ENCODE assay signal across 8 mouse cellular contexts in genomic region chr17:71003112-71003511, GRCm38 (mm10). TPM values are rescaled to one million over a fixed set of nuclear protein-coding genes. Genes with fewer than 3 reads are reported as not detected.
DNase-seq lines count a peak whose midpoint lies in the region; ATAC-seq and TF ChIP-seq lines count a peak whose summit lies in the region.

No protein-coding gene starts in this region.

- no peak for TF ChIP-seq EP300 in ES-Bruce4 (IDR thresholded peaks at IDR 0.05; ENCODE audit: insufficient read depth, low read depth, low read length)
- TF ChIP-seq EP300 in liver, postnatal 0 days (IDR thresholded peaks at IDR 0.05; ENCODE audit: low read depth), result no peak

- H3K36me3 ChIP-seq in heart, embryonic 12.5 days, result no peaks in the 10 kb centered on the region
- H3K36me3 ChIP-seq in ES-Bruce4 (ENCODE audit: control insufficient read depth, insufficient read depth, low read length, poor library complexity, severe bottlenecking), result 0 out of 2 replicates have a peak, but pooled peaks cover 4% of the 10 kb centered on the region
- no peaks in the 10 kb centered on the region for H3K36me3 ChIP-seq in hindbrain, embryonic 10.5 days
- H3K36me3 ChIP-seq in liver, postnatal 0 days (replicated peaks; ENCODE audit: insufficient read depth, low read length), result no peaks in the 10 kb centered on the region

- H3K4me3 ChIP-seq in heart, embryonic 12.5 days, result peak overlapping the region; percentile 98; the same call in 1 of the 2 replicates
- no peak overlapping the region for H3K4me3 ChIP-seq in ES-Bruce4 (ENCODE audit: low read depth, low read length)
- peak overlapping the region; percentile 93 for H3K4me3 ChIP-seq in hindbrain, embryonic 10.5 days
- H3K4me3 ChIP-seq in liver, postnatal 0 days (ENCODE audit: low read depth, low read length), result peak overlapping the region; percentile 83

- peak overlapping the region; percentile 66 for H3K4me2 ChIP-seq in heart, embryonic 12.5 days
- peak overlapping the region; percentile 85 for H3K4me2 ChIP-seq in liver, postnatal 0 days (ENCODE audit: low read depth, low read length)

- TF ChIP-seq POLR2A in ES-Bruce4 (IDR thresholded peaks at IDR 0.05; ENCODE audit: insufficient read depth, low read length), result no peak

- 41% methylated on average over 4 of the region's 4 CpGs for WGBS in heart, embryonic 12.5 days
- WGBS in hindbrain, embryonic 10.5 days, result 62% methylated on average over 4 of the region's 4 CpGs
- 59% methylated on average over 4 of the region's 4 CpGs for WGBS in liver, postnatal 0 days (ENCODE audit: insufficient replicate concordance)

- no peak for ATAC-seq in heart, embryonic 12.5 days (ENCODE audit: insufficient number of reproducible peaks, low FRiP score)
- ATAC-seq in liver, postnatal 0 days, result no peak
- ATAC-seq in activated CD4-positive, CD25-positive, alpha-beta regulatory T cell, adult 4 months, result no peak

- H3K9me3 ChIP-seq in heart, embryonic 12.5 days (replicated peaks), result no peaks in the 10 kb centered on the region
- H3K9me3 ChIP-seq in ES-Bruce4 (replicated peaks; ENCODE audit: control insufficient read depth, insufficient read depth, low read length, poor library complexity, severe bottlenecking), result no peaks in the 10 kb centered on the region
- H3K9me3 ChIP-seq in hindbrain, embryonic 10.5 days, result no peaks in the 10 kb centered on the region
- no peaks in the 10 kb centered on the region for H3K9me3 ChIP-seq in liver, postnatal 0 days (ENCODE audit: low read length)

- peak overlapping the region; percentile 100 for H3K27ac ChIP-seq in heart, embryonic 12.5 days (ENCODE audit: poor library complexity, severe bottlenecking)
- no peak overlapping the region for H3K27ac ChIP-seq in ES-Bruce4 (ENCODE audit: insufficient read depth, low read length)
- H3K27ac ChIP-seq in hindbrain, embryonic 10.5 days, result peak overlapping the region; percentile 98
- H3K27ac ChIP-seq in liver, postnatal 0 days (ENCODE audit: low read depth), result peak overlapping the region; percentile 99

- H3K27me3 ChIP-seq in heart, embryonic 12.5 days (replicated peaks), result no peaks in the 10 kb centered on the region
- H3K27me3 ChIP-seq in ES-Bruce4 (ENCODE audit: control insufficient read depth, insufficient read depth, low read length, poor library complexity, severe bottlenecking), result no peaks in the 10 kb centered on the region
- no peaks in the 10 kb centered on the region for H3K27me3 ChIP-seq in hindbrain, embryonic 10.5 days (ENCODE audit: insufficient read depth, poor library complexity, severe bottlenecking)
- H3K27me3 ChIP-seq in liver, postnatal 0 days (ENCODE audit: insufficient read depth, low read length), result no peaks in the 10 kb centered on the region

- no peak for DNase-seq in heart, adult 18-20 months
- no peak for DNase-seq in hindbrain, embryonic 10.5 days (ENCODE audit: low spot score)
- DNase-seq in liver, postnatal 0 days, result no peak
- no peak for DNase-seq in ovary, postnatal 14 days (ENCODE audit: low spot score)
- DNase-seq in cerebellum, adult 11-12 months, result no peak

- TF ChIP-seq CTCF in ES-Bruce4 (IDR thresholded peaks at IDR 0.05; ENCODE audit: low read depth, low read length), result no peak
- TF ChIP-seq CTCF in liver, postnatal 0 days (IDR thresholded peaks at IDR 0.05; ENCODE audit: low read depth), result no peak

- H3K9ac ChIP-seq in heart, embryonic 12.5 days, result peak overlapping the region; percentile 99
- peak overlapping the region; percentile 99 for H3K9ac ChIP-seq in ES-Bruce4 (ENCODE audit: low read depth, poor library complexity, severe bottlenecking)
- peak overlapping the region; percentile 95 for H3K9ac ChIP-seq in liver, postnatal 0 days (replicated peaks)

- peaks cover 34% of the 10 kb centered on the region for H3K4me1 ChIP-seq in heart, embryonic 12.5 days (replicated peaks)
- H3K4me1 ChIP-seq in ES-Bruce4 (ENCODE audit: control insufficient read depth, insufficient read depth, low read length), result peaks cover 2% of the 10 kb centered on the region
- H3K4me1 ChIP-seq in hindbrain, embryonic 10.5 days (replicated peaks), result peaks cover 26% of the 10 kb centered on the region
- H3K4me1 ChIP-seq in liver, postnatal 0 days (ENCODE audit: insufficient read depth), result peaks cover 28% of the 10 kb centered on the region

RNA-seq across cellular contexts. Expression of gene Myl12a, which starts 0.4 kb away (rescaled TPM):
- polyA plus RNA-seq in heart, embryonic 12.5 days (2016; fragmentation: Nextera tagmentation; extraction: Ambion mirVana), result 832 and 883 TPM in 2 replicates
- total RNA-seq in heart, adult 18-20 months (2021), result 1,000 to 10,000 TPM in 1 of 2 experiments, 100 to 1,000 TPM in 1; 965 to 1,012 TPM
- 626 and 676 TPM in 2 replicates for polyA plus RNA-seq in ES-Bruce4 (2011; ENCODE audit: insufficient read depth, insufficient read length, low read depth, missing spikeins)
- polyA plus RNA-seq in hindbrain, embryonic 10.5 days (2016; fragmentation: Nextera tagmentation; extraction: Ambion mirVana), result 427 and 441 TPM in 2 replicates
- polyA plus RNA-seq in liver, postnatal 0 days (2015; fragmentation: Nextera tagmentation; extraction: Ambion mirVana), result 195 and 199 TPM in 2 replicates
- 100 to 1,000 TPM; 693 to 929 TPM for polyA plus RNA-seq in activated CD4-positive, CD25-positive, alpha-beta regulatory T cell, adult 4 months (2017; shearing (Covaris generic))

RNA-seq across cellular contexts. Expression of gene Myom1, which starts 0.7 kb away (rescaled TPM):
- 229 and 241 TPM in 2 replicates for polyA plus RNA-seq in heart, embryonic 12.5 days (2016; fragmentation: Nextera tagmentation; extraction: Ambion mirVana)
- total RNA-seq in heart, adult 18-20 months (2021), result 1,000 to 10,000 TPM in 1 of 2 experiments, 100 to 1,000 TPM in 1; 977 to 1,053 TPM
- polyA plus RNA-seq in ES-Bruce4 (2011; ENCODE audit: insufficient read depth, insufficient read length, low read depth, missing spikeins), result 2.3 and 2.8 TPM in 2 replicates
- polyA plus RNA-seq in hindbrain, embryonic 10.5 days (2016; fragmentation: Nextera tagmentation; extraction: Ambion mirVana), result 0.99 and 2.7 TPM in 2 replicates
- 2.1 and 4.4 TPM in 2 replicates for polyA plus RNA-seq in liver, postnatal 0 days (2015; fragmentation: Nextera tagmentation; extraction: Ambion mirVana)
- under 1 TPM in 1 of 2 experiments, not detected in 1; 0.26 TPM for polyA plus RNA-seq in activated CD4-positive, CD25-positive, alpha-beta regulatory T cell, adult 4 months (2017; shearing (Covaris generic))

Comparison
In these comparisons a context has a peak if more than half of its experiments do, and no peak if none do; other contexts are left out.
1. RNA of gene Myom1, which starts 0.7 kb away (polyA plus RNA-seq): 229 to 241 TPM in heart, embryonic 12.5 days; 2.3 to 2.8 TPM in ES-Bruce4, 2.1 to 4.4 TPM in liver, postnatal 0 days, 0.99 to 2.7 TPM in hindbrain, embryonic 10.5 days and 0.26 TPM in activated CD4-positive, CD25-positive, alpha-beta regulatory T cell, adult 4 months; every median in the first group is over 10 times any median in the second.
2. Peak in every context shown above with its lines, with median percentiles within 50 percentile points of each other: H3K9ac ChIP-seq.